19 mouse cellular contexts compared by ENCODE assay signal in genomic region chr12:44325091-44325490, GRCm38 (mm10). TPM values are rescaled to one million over a fixed set of nuclear protein-coding genes. Genes with fewer than 3 reads are reported as not detected.
"Had no signal": no experiment of that assay in that cellular context is flagged by ENCODE, and none has a peak within 500 bp of the region (broad histone marks: within the 10 kb centered on the region; RNA-seq: fewer than 3 reads in every experiment).

No protein-coding gene starts in this region.

- H3K4me2 ChIP-seq: lung, embryonic 14.5 days; midbrain, embryonic 12.5 days; midbrain, embryonic 15.5 days; neural tube, embryonic 12.5 days; neural tube, embryonic 15.5 days had no signal

- H3K27ac ChIP-seq: kidney, postnatal 0 days; liver, embryonic 14.5 days; macrophage; midbrain, embryonic 12.5 days; midbrain, embryonic 15.5 days; neural tube, embryonic 12.5 days; neural tube, embryonic 15.5 days had no signal

- H3K36me3 ChIP-seq: midbrain, embryonic 12.5 days; midbrain, embryonic 15.5 days; neural tube, embryonic 12.5 days had no signal

- DNase-seq: kidney, adult 2 months; kidney, postnatal 25 days; layer of hippocampus, postnatal 36 days; liver, postnatal 0 days; lung, embryonic 14.5 days; thymus, adult 2 months; thymus, postnatal 14 days; thymus, postnatal 4 days had no signal

- H3K27me3 ChIP-seq: midbrain, embryonic 12.5 days; midbrain, embryonic 15.5 days; neural tube, embryonic 12.5 days; neural tube, embryonic 15.5 days had no signal

- H3K4me1 ChIP-seq: midbrain, embryonic 12.5 days had no signal

- H3K9me3 ChIP-seq: midbrain, embryonic 12.5 days; midbrain, embryonic 15.5 days; neural tube, embryonic 12.5 days; neural tube, embryonic 15.5 days had no signal

- H3K9ac ChIP-seq: liver, embryonic 14.5 days; liver, postnatal 0 days; lung, embryonic 14.5 days; midbrain, embryonic 12.5 days; midbrain, embryonic 15.5 days; neural tube, embryonic 12.5 days; neural tube, embryonic 15.5 days had no signal

- H3K4me3 ChIP-seq: midbrain, embryonic 12.5 days; midbrain, embryonic 15.5 days; neural tube, embryonic 12.5 days; neural tube, embryonic 15.5 days had no signal

- ATAC-seq: intestine, embryonic 16.5 days; liver, postnatal 0 days; lung, postnatal 0 days; midbrain, embryonic 15.5 days had no signal

RNA-seq across cellular contexts. Expression of gene Nrcam, which starts 3.6 kb away (rescaled TPM):
- total RNA-seq: liver, adult 2 months; megakaryocyte, adult 5-6 weeks had no signal
- polyA plus RNA-seq: liver, adult 2 months; liver, postnatal 0 days had no signal
